Mouse (Mus musculus) liver, postnatal 0 days (tissue): ENCODE measurements at regions not wholly inside any gene's neighbourhood (a gene's known extent, or its start where the extent isn't known, plus 50 kb on each side); places are given as distances from the start of the nearest gene placed in this dataset.

Experiments
- CTCF ChIP-seq: sonication (generic); IDR thresholded peaks from 2 replicates; pipeline ENCODE4 v1.5.1; 2016; ENCODE audit warnings: antibody characterized with exemption, low read depth
- EP300 ChIP-seq: IDR thresholded peaks from 2 replicates; pipeline ENCODE4 v1.6.1; 2016; ENCODE audit warnings: antibody characterized with exemption, low read depth, mild to moderate bottlenecking

DNA sequence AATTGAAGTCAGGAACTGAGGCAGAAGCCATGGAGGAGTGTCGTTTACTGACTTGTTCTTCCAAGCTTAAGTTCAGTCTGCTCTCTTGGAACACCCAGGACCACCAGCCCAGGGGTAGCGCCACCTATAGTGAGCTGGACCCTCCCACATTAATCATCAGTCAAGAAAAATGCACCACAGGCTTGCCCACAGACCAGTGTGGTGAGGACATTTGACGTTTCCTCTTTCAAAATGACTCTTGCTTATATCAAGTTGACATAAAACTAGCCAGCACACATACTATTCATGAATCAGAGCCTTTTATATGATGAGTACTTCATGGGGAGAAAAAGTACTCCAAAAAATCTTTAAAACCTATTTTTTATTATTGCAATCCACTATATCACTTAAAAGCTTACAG is 69.7 kb upstream of the Paip1 start:
- TF ChIP-seq CTCF (no peak), EP300 (no peak)
